Mouse (Mus musculus) kidney, embryonic 14.5 days (tissue): ENCODE measurements around the gene Dock4. TPM values are rescaled to one million over a fixed set of nuclear protein-coding genes. Genes with fewer than 3 reads are reported as not detected.
"Not testable (repeated sequence)": the region's sequence is repeated elsewhere in the genome, so short reads cannot be mapped to it uniquely, and the experiment has no call there.

ENCODE experiments used
- ATAC-seq: fragments of 200-750 bp; cut with Nextera tagmentation; 2 replicates; pipeline ENCODE4 v1.8.0; 2017; ENCODE audit warnings: moderate number of reproducible peaks, mild to moderate bottlenecking, moderate TSS enrichment, moderate library complexity; ENCODE audit not compliant: low FRiP score, low TSS enrichment
- H3K27ac ChIP-seq: fragments of 300-500 bp; sonication (generic); 2 replicates; pipeline ENCODE4 v1.5.1; 2014; ENCODE audit warnings: low read depth, mild to moderate bottlenecking, low read length, moderate library complexity, mixed read lengths
- H3K27me3 ChIP-seq: fragments of 300-500 bp; sonication (generic); 2 replicates; pipeline ENCODE4 v1.6.1; 2014; ENCODE audit warnings: mild to moderate bottlenecking, low read length; ENCODE audit not compliant: control insufficient read depth, insufficient read depth
- H3K36me3 ChIP-seq: fragments of 300-500 bp; sonication (generic); 2 replicates; pipeline ENCODE4 v1.6.1; 2014; ENCODE audit warnings: low read length, mixed read lengths; ENCODE audit not compliant: control insufficient read depth, insufficient read depth
- H3K4me1 ChIP-seq: fragments of 300-500 bp; sonication (generic); 2 replicates; pipeline ENCODE4 v1.6.1; 2014; ENCODE audit warnings: low read length, mixed read lengths; ENCODE audit not compliant: control insufficient read depth, insufficient read depth
- H3K4me2 ChIP-seq: fragments of 300-500 bp; sonication (generic); replicated peaks from 2 replicates; pipeline ENCODE4 v1.6.1; 2014; ENCODE audit warnings: low read depth, mild to moderate bottlenecking, low read length
- H3K4me3 ChIP-seq: fragments of 300-500 bp; sonication (generic); 2 replicates; pipeline ENCODE4 v1.5.1; 2014; ENCODE audit warnings: mild to moderate bottlenecking, low read length
- H3K9ac ChIP-seq: fragments of 300-500 bp; sonication (generic); 2 replicates; pipeline ENCODE4 v1.6.1; 2014; ENCODE audit warnings: low read depth, mild to moderate bottlenecking, low read length, moderate library complexity
- H3K9me3 ChIP-seq: fragments of 300-500 bp; sonication (generic); 2 replicates; pipeline ENCODE4 v1.6.1; 2016; ENCODE audit warnings: low read length; ENCODE audit not compliant: control insufficient read depth
- whole genome bisulfite sequencing: fragments of 180-500 bp; shearing (Covaris S2); extraction: QIAGEN DNeasy Blood & Tissue Kit; methylation state at CpG from one replicate; pipeline ENCODE4 v1.1.7; 2014; 5-methylcytosine and 5-hydroxymethylcytosine counted together
- polyA plus RNA-seq: library from polyadenylated mRNA; unstranded; fragments of >200 nt; fragmentation: Nextera tagmentation; extraction: Ambion mirVana; gene quantifications from 2 replicates; pipeline ENCODE4 v1.2.1, GENCODE M21; 2014

Gene Dock4
- polyA plus RNA-seq, 1 experiment from 2014 or later = 17.9 TPM

DNA sequence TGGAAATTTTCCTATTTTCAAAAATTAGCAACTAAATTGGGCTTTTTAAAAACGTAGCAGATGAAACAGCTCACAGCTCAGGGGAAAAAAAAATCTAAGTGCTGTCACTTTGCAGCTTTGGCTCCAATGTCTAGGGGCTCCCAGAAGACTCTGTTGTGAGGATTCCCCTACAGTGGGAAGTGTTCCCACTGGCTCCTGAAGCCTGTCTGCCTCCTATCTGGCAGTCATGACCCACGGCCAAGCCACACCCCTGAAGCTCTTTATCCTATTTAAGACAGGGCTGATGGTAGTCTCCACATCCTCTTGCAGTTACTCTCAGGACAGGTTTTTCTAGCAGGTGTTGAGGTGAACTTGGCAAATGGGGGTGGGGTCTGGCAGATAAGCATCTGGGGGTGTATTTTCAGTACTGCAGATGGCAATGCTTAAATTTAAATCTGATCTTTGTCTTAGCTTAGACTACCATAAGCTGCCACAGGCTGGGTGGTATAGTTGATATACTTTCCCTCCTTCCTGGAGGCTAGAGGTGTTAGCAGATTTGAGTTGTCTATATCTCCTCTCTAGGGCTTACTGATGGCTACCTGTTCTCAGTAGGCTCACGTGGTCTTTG lies 397.8 kb downstream of the Dock4 start:
- no peak for ATAC-seq
- no peak overlapping the region for H3K27ac ChIP-seq
- no peak overlapping the region for H3K4me3 ChIP-seq

DNA sequence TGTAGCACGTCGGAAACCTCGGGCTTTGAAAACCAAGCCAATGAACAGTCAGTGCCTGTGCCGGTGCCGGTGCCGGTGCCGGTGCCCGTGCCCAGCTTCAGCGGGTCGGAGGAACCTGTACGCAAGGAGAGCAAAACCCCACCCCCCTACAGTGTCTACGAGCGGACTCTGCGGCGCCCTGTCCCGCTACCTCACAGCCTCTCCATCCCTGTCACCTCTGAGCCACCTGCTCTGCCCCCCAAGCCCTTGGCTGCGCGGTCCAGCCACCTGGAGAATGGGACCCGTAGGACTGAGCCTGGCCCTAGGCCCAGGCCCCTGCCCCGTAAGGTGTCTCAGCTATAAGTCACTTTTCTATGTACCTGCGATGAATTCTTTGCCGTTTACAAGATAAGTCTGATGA lies 398.6 kb downstream of the Dock4 start:
- Histone ChIP-seq H3K36me3 (no peaks in the 10 kb centered on the region), H3K27me3 (no peaks in the 10 kb centered on the region), H3K9ac (no peak overlapping the region), H3K4me1 (no peaks in the 10 kb centered on the region), H3K4me3 (no peak overlapping the region), H3K9me3 (no peaks in the 10 kb centered on the region), H3K27ac (no peak overlapping the region), H3K4me2 (no peak overlapping the region)
- no peak for ATAC-seq
- WGBS = 94% methylated on average over 22 of the region's 22 CpGs

More for the DNA sequence above, 397.8 kb downstream of the Dock4 start:
- no peaks in the 10 kb centered on the region for H3K27me3 ChIP-seq
- no peaks in the 10 kb centered on the region for H3K4me1 ChIP-seq
- no peak overlapping the region for H3K4me2 ChIP-seq
- no peaks in the 10 kb centered on the region for H3K9me3 ChIP-seq
- H3K9ac ChIP-seq = no peak overlapping the region
- WGBS = 77% methylated on average over 3 of the region's 3 CpGs
- no peaks in the 10 kb centered on the region for H3K36me3 ChIP-seq

DNA sequence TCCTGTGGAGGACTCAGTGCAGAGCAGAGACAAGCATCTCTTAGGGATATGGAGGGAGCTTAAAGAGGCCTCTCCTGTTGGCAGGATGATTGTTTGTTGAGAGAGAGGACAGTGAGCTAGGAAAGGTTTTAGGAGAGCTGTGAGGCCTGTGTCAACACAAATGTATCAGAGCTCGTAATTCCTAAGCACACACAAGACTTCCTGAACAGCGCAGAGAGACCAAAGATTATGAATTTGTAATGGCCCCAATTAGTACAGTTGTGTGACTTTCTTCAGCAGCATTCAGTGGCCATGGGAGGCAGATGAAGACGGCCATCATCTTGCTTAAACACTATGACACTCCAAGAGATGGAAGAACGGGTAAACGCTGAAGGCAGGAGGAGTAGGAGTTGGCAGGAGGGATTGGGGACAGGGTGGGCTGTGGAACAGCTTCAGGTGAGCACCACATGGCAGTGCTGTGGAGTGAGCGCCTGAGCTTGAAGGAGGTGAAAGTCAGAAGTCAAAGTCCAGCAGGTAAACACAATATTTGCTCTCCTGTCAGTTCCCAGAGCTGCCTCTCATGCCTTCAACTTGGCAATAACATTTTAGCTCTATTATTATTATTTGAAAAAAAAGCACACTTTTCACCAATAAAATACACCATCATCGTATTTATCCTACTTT lies 409.1 kb downstream of the Dock4 start:
- 77% methylated on average over 7 of the region's 7 CpGs for WGBS
- H3K4me3 ChIP-seq = no peak overlapping the region
- no peak overlapping the region for H3K4me2 ChIP-seq
- no peak overlapping the region for H3K27ac ChIP-seq
- no peaks in the 10 kb centered on the region for H3K4me1 ChIP-seq
- no peaks in the 10 kb centered on the region for H3K9me3 ChIP-seq
- no peaks in the 10 kb centered on the region for H3K36me3 ChIP-seq
- no peaks in the 10 kb centered on the region for H3K27me3 ChIP-seq
- no peak for ATAC-seq
- no peak overlapping the region for H3K9ac ChIP-seq

DNA sequence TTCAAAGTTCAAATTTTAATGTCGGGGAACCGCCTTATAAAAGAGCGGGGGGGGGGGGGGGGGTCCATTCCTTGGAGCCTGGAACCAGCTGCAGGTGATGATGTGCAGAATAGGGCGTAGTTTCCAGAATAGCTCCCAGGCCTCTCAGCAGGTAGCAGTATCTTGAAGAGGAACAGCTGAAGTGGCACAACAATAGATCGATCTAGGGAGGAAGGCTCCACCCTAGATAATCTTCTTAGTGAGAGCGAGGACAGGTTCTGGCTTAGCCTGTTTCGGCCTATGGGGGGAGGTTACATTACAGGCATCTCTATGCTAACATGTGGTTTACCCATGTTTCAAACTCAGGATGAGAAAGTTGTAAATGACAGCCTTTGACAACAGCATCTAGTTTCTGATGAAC lies 411.7 kb downstream of the Dock4 start:
- 94% methylated on average over 7 of the region's 7 CpGs for WGBS
- H3K9ac ChIP-seq = no peak overlapping the region

DNA sequence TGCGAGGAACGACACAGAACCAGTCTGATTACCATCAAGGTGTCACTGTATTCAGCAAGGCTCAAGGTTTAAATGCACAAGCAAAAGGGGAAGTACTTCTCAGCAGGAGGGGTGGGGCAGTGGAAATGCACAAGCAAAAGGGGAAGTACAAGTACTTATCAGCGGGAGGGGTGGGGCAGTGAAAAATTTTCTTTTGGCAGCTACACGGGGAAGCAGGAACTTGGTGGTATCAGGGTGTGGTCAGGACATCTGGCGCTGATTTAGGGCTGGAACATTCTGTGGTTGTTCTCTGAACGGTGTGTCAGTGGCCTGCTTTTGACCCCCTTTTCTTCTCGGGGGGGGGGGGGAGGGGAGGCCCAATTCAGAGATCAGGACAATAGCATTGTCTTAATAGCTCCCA lies 413.0 kb downstream of the Dock4 start:
- WGBS = 86% methylated on average over 7 of the region's 7 CpGs
- H3K27me3 ChIP-seq, H3K27ac ChIP-seq: not testable (repeated sequence)

More for the DNA sequence above, 411.7 kb downstream of the Dock4 start:
- Histone ChIP-seq H3K4me2 (no peak overlapping the region), H3K9me3 (no peaks in the 10 kb centered on the region), H3K27ac (no peak overlapping the region), H3K36me3 (no peaks in the 10 kb centered on the region), H3K4me1 (no peaks in the 10 kb centered on the region), H3K27me3 (no peaks in the 10 kb centered on the region), H3K4me3 (no peak overlapping the region)
- no peak for ATAC-seq

DNA sequence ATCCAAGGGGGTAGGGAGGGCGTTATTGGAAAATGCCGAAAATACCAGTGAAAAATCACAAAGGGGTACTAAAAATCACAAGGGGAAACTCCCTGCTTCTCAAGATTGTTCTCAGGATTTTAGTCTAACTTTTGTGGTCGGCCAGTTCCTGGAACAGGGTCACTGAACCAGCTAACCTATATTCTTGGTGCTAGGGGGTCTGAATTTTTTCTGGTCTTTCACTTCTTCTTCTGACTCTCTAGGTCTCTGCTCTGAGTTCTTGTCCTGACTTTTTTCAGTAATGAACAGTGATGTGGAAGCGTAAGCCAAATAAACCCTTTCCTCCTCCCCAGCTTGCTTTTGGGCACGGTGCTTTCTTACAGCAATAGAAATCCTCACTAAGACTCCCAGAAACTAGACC lies 424.6 kb downstream of the Dock4 start:
- 90% methylated on average over 5 of the region's 5 CpGs for WGBS

More for the DNA sequence above, 413.0 kb downstream of the Dock4 start:
- not testable (repeated sequence) for H3K36me3 ChIP-seq, H3K9ac ChIP-seq, H3K4me2 ChIP-seq, ATAC-seq, H3K9me3 ChIP-seq, H3K4me1 ChIP-seq, H3K4me3 ChIP-seq

DNA sequence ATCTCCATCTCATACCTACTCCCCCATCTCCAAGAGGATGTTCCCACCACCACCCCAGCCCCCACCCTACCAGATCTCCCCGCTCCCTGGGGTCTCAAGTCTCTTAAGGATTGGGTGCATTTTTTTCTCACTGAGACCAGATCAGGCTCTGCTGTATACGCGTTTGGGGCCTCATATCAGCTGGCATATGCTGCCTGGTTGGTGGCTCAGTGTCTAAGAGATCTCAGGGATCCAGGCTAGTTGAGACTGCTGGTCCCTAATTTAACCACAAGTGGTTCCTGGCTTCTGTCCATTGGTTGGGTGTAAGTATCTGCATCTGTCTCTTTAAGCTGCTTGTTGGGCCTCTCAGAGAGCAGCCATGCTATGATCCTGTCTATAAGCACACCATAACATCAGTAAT lies 427.0 kb downstream of the Dock4 start:
- H3K4me3 ChIP-seq = no peak overlapping the region
- H3K4me2 ChIP-seq = no peak overlapping the region
- no peaks in the 10 kb centered on the region for H3K4me1 ChIP-seq
- H3K9me3 ChIP-seq = peaks cover 5% of the 10 kb centered on the region
- ATAC-seq = no peak
- H3K9ac ChIP-seq = no peak overlapping the region
- no peak overlapping the region for H3K27ac ChIP-seq
- H3K27me3 ChIP-seq = no peaks in the 10 kb centered on the region
- 94% methylated on average over 3 of the region's 3 CpGs for WGBS
- H3K36me3 ChIP-seq = no peaks in the 10 kb centered on the region

More for the DNA sequence above, 424.6 kb downstream of the Dock4 start:
- no peaks in the 10 kb centered on the region for H3K27me3 ChIP-seq
- H3K4me3 ChIP-seq = no peak overlapping the region
- no peak for ATAC-seq
- H3K9me3 ChIP-seq = peaks cover 5% of the 10 kb centered on the region
- no peaks in the 10 kb centered on the region for H3K36me3 ChIP-seq
- no peak overlapping the region for H3K27ac ChIP-seq
- H3K4me2 ChIP-seq = no peak overlapping the region
- H3K4me1 ChIP-seq = no peaks in the 10 kb centered on the region
- no peak overlapping the region for H3K9ac ChIP-seq

DNA sequence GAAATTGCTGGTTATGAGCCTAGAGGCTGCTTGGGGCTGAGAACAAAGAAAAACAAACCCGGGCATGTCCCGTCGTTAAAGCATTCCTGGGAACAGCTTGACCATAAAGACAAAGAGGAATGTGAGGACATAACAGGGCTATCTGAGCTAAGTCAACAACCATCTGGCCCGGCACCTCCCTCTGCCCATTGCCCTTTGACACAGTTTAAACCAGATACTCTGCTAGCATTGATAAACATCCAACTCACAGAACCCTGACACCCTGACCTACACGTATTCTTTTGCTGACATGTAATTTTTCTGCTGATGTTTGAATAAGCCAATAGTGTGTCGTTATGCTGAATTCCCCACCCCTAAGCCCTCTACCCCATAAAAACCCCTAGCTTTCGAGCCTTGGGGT lies 427.5 kb downstream of the Dock4 start:
- not testable (repeated sequence) for H3K4me2 ChIP-seq, H3K27me3 ChIP-seq, H3K36me3 ChIP-seq, ATAC-seq, H3K9ac ChIP-seq, H3K4me3 ChIP-seq, H3K4me1 ChIP-seq, H3K27ac ChIP-seq, H3K9me3 ChIP-seq
- 30% methylated on average over 7 of the region's 7 CpGs for WGBS

DNA sequence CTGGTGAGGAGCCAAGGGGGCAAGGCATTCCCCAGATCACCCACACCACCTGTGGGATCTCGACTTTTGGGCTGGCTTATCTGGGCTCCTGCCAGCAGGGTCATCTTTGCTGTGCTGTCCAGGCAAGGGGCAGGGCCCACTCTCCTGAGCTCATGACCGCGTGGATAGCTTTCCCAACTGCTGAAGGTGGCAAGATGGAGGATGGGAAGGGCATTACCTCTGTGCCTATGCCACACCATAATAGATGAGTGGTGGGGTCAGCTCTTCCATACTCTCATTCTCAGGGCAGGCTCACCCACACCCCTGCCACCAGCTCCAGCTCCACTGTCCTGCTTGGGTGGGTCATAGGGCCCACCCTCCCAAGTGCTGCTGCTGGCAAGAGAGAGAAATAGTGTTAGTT lies 439.2 kb downstream of the Dock4 start:
- Histone ChIP-seq H3K4me1 (no peaks in the 10 kb centered on the region), H3K27ac (no peak overlapping the region), H3K36me3 (no peaks in the 10 kb centered on the region), H3K9me3 (no peaks in the 10 kb centered on the region), H3K27me3 (no peaks in the 10 kb centered on the region), H3K9ac (no peak overlapping the region), H3K4me3 (no peak overlapping the region), H3K4me2 (no peak overlapping the region)
- WGBS = 89% methylated on average over 3 of the region's 3 CpGs
- ATAC-seq = no peak
